Mouse (Mus musculus) midbrain, embryonic 14.5 days (tissue): ENCODE measurements around the gene Dlgap1. TPM values are rescaled to one million over a fixed set of nuclear protein-coding genes. Genes with fewer than 3 reads are reported as not detected.

Experiments used
- ATAC-seq: fragments of 200-750 bp; cut with Nextera tagmentation; 2 replicates; pipeline ENCODE4 v1.8.0; 2017; ENCODE audit warnings: moderate number of reproducible peaks, moderate library complexity; ENCODE audit not compliant: low FRiP score, low TSS enrichment
- DNase-seq: peaks from one replicate; pipeline ENCODE4 v3.0.0-alpha.2; 2015
- H3K27ac ChIP-seq: fragments of 300-500 bp; sonication (generic); replicated peaks from 2 replicates; pipeline ENCODE4 v1.5.1; 2014; ENCODE audit warnings: mild to moderate bottlenecking, low read depth, low read length, moderate library complexity
- H3K27me3 ChIP-seq: fragments of 300-500 bp; sonication (generic); 2 replicates; pipeline ENCODE4 v1.6.1; 2014; ENCODE audit warnings: low read length, control low read depth, mixed read lengths; ENCODE audit not compliant: control insufficient read depth, insufficient read depth
- H3K36me3 ChIP-seq: fragments of 300-500 bp; sonication (generic); 2 replicates; pipeline ENCODE4 v1.6.1; 2014; ENCODE audit warnings: low read length, control low read depth; ENCODE audit not compliant: control insufficient read depth, insufficient read depth
- H3K4me1 ChIP-seq: fragments of 300-500 bp; sonication (generic); 2 replicates; pipeline ENCODE4 v1.6.1; 2014; ENCODE audit warnings: mild to moderate bottlenecking, antibody characterized with exemption, low read length, control low read depth; ENCODE audit not compliant: control insufficient read depth, insufficient read depth
- H3K4me2 ChIP-seq: fragments of 300-500 bp; sonication (generic); 2 replicates; pipeline ENCODE4 v1.6.1; 2014; ENCODE audit warnings: mild to moderate bottlenecking, low read length, moderate library complexity
- H3K4me3 ChIP-seq: fragments of 300-500 bp; sonication (generic); replicated peaks from 2 replicates; pipeline ENCODE4 v1.5.1; 2014; ENCODE audit warnings: low read depth, low read length
- H3K9ac ChIP-seq: fragments of 300-500 bp; sonication (generic); replicated peaks from 2 replicates; pipeline ENCODE4 v1.6.1; 2014; ENCODE audit warnings: mild to moderate bottlenecking, low read length, moderate library complexity
- H3K9me3 ChIP-seq: fragments of 300-500 bp; sonication (generic); 2 replicates; pipeline ENCODE4 v1.6.1; 2016; ENCODE audit warnings: low read length, control low read depth, mixed read lengths; ENCODE audit not compliant: control insufficient read depth
- WGBS: fragments of 180-500 bp; shearing (Covaris S2); extraction: QIAGEN DNeasy Blood & Tissue Kit; methylation state at CpG from one replicate; pipeline ENCODE4 v1.1.7; 2014; 5-methylcytosine and 5-hydroxymethylcytosine counted together
- polyA plus RNA-seq: library from polyadenylated mRNA; unstranded; fragments of >200 nt; fragmentation: Nextera tagmentation; extraction: Ambion mirVana; gene quantifications from 2 replicates; pipeline ENCODE4 v1.2.1, GENCODE M21; 2014

The Dlgap1 gene
- polyA plus RNA-seq, 1 experiment from 2014 or later: 15.7 TPM

DNA sequence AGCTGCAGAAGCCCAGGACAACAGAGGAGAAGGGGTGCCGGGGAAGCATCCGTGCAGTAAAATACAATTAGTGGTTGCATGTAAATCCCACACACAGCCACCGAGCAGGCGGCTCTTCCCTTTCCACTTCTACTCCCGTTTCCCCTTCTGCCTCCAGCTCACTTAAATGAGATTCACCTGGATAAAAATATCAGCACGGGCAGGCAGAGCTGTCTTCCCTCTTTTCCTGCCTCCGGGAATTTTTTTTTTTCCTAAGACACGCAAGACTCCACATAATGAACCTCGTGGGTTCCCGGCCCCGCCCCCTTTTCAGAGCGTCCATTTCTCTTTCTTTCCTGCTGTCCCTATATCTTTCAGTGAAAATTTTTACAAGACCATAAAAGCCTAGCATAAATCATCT, 548.5 kb downstream of the Dlgap1 start:
- DNase-seq: no peak
- Histone ChIP-seq H3K4me1 (no peaks in the 10 kb centered on the region), H3K27ac (no peak overlapping the region), H3K9me3 (no peaks in the 10 kb centered on the region), H3K9ac (no peak overlapping the region), H3K27me3 (no peaks in the 10 kb centered on the region), H3K36me3 (no peaks in the 10 kb centered on the region), H3K4me2 (no peak overlapping the region), H3K4me3 (no peak overlapping the region)
- no peak for ATAC-seq
- WGBS: 91% methylated on average over 12 of the region's 12 CpGs

- Histone ChIP-seq H3K36me3 (no peaks in the 10 kb centered on the region), H3K27me3 (no peaks in the 10 kb centered on the region), H3K4me2 (peak overlapping the region; percentile 26; the same call in 1 of the 2 replicates), H3K27ac (no peak overlapping the region), H3K9ac (no peak overlapping the region), H3K4me1 (no peaks in the 10 kb centered on the region), H3K9me3 (no peaks in the 10 kb centered on the region), H3K4me3 (no peak overlapping the region)
- peak; percentile 20 for DNase-seq
- 82% methylated on average over 5 of the region's 5 CpGs for WGBS
- ATAC-seq: no peak
Observed at GRCm38 (mm10) chr17:70521058-70521851, 552.4 kb downstream of the Dlgap1 start.

DNA sequence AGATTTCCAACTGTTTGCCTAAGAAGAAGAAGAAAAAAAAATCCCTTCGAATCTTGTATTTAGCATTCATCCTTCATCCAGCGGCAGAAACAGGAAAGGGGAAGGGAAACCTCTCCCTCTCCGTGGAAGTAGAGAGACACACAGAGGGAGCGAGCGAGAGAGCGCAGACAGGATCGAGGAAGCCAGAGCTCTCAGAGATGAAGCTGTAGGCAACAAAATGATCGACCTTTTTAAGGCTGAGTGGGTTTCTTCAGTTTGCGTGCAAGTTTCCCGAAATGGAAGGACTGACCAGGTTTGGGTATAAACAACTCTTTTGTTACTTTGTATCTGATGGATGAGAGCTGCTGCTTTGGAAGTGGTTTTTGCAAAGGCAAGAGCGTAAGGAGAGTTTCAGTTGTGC, 553.1 kb downstream of the Dlgap1 start:
- Histone ChIP-seq H3K9me3 (no peaks in the 10 kb centered on the region), H3K27me3 (no peaks in the 10 kb centered on the region), H3K4me3 (no peak overlapping the region), H3K4me1 (no peaks in the 10 kb centered on the region), H3K27ac (no peak overlapping the region), H3K4me2 (peak overlapping the region; percentile 26), H3K9ac (no peak overlapping the region), H3K36me3 (no peaks in the 10 kb centered on the region)
- 37% methylated on average over 11 of the region's 11 CpGs for WGBS
- DNase-seq (peak; percentile 61), ATAC-seq (no peak)

DNA sequence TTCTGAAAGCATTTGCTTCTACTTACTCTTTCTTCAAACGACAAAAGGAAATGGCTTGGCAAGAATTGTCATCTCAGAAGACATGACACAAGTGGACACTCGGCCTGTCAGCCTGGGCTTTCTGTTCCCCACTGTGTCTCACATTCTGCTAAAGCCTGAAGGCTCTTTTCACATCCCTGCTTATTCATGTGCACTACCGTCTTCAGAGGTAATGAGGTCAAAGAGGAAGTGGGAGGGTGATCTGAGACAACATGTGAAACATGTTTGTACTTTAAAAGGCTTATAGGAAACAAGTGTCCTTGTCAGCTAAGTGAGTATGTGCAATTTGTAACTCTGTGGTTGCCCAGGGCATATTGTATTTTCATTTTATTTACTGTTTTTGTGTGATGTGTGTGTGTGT, 557.1 kb downstream of the Dlgap1 start:
- Histone ChIP-seq H3K9ac (no peak overlapping the region), H3K4me3 (no peak overlapping the region), H3K4me2 (no peak overlapping the region), H3K9me3 (no peaks in the 10 kb centered on the region), H3K4me1 (no peaks in the 10 kb centered on the region), H3K36me3 (no peaks in the 10 kb centered on the region), H3K27me3 (no peaks in the 10 kb centered on the region), H3K27ac (no peak overlapping the region)
- DNase-seq: no peak
- ATAC-seq: no peak
- WGBS: 69% methylated on average over 3 of the region's 3 CpGs

- WGBS: 30% methylated on average over 9 of the region's 9 CpGs
- H3K36me3 ChIP-seq: no peaks in the 10 kb centered on the region
- no peaks in the 10 kb centered on the region for H3K4me1 ChIP-seq
- no peak overlapping the region for H3K4me2 ChIP-seq
- no peak overlapping the region for H3K4me3 ChIP-seq
- no peaks in the 10 kb centered on the region for H3K9me3 ChIP-seq
- no peaks in the 10 kb centered on the region for H3K27me3 ChIP-seq
- DNase-seq (peak; percentile 77), ATAC-seq (no peak; the same call in 1 of the 2 replicates)
- no peak overlapping the region for H3K27ac ChIP-seq
- H3K9ac ChIP-seq: no peak overlapping the region
Observed at GRCm38 (mm10) chr17:70527101-70527500, 558.2 kb downstream of the Dlgap1 start.

GRCm38 (mm10) chr17:70528196-70529187, 559.6 kb downstream of the Dlgap1 start:
- H3K9ac ChIP-seq: no peak overlapping the region
- no peak overlapping the region for H3K4me3 ChIP-seq
- no peak for ATAC-seq
- DNase-seq: no peak
- H3K27me3 ChIP-seq: no peaks in the 10 kb centered on the region
- no peak overlapping the region for H3K27ac ChIP-seq
- no peaks in the 10 kb centered on the region for H3K36me3 ChIP-seq
- no peaks in the 10 kb centered on the region for H3K4me1 ChIP-seq
- no peaks in the 10 kb centered on the region for H3K9me3 ChIP-seq
- H3K4me2 ChIP-seq: no peak overlapping the region
- 66% methylated on average over 7 of the region's 7 CpGs for WGBS

GRCm38 (mm10) chr17:70534321-70534720, 565.4 kb downstream of the Dlgap1 start:
- H3K4me3 ChIP-seq: no peak overlapping the region
- H3K9ac ChIP-seq: no peak overlapping the region
- WGBS: 83% methylated on average over 3 of the region's 3 CpGs
- H3K27me3 ChIP-seq: no peaks in the 10 kb centered on the region
- DNase-seq: no peak
- no peak overlapping the region for H3K27ac ChIP-seq
- no peaks in the 10 kb centered on the region for H3K9me3 ChIP-seq
- no peak overlapping the region for H3K4me2 ChIP-seq
- no peaks in the 10 kb centered on the region for H3K36me3 ChIP-seq
- no peak for ATAC-seq
- H3K4me1 ChIP-seq: no peaks in the 10 kb centered on the region

GRCm38 (mm10) chr17:70541816-70542215, 572.9 kb downstream of the Dlgap1 start:
- DNase-seq: no peak
- H3K27ac ChIP-seq: no peak overlapping the region
- H3K4me2 ChIP-seq: no peak overlapping the region
- H3K9ac ChIP-seq: no peak overlapping the region
- 89% methylated on average over 4 of the region's 4 CpGs for WGBS
- no peaks in the 10 kb centered on the region for H3K4me1 ChIP-seq
- no peaks in the 10 kb centered on the region for H3K27me3 ChIP-seq
- no peaks in the 10 kb centered on the region for H3K36me3 ChIP-seq
- H3K9me3 ChIP-seq: no peaks in the 10 kb centered on the region
- no peak for ATAC-seq
- no peak overlapping the region for H3K4me3 ChIP-seq
